Mouse (Mus musculus): ENCODE data around the gene Cdh22. TPM values are rescaled to one million over a fixed set of nuclear protein-coding genes. Genes with fewer than 3 reads are reported as not detected.

The Cdh22 gene
- polyA plus RNA-seq, 1 experiment from 2014 or later: 0.57 TPM

- no peaks in the 10 kb centered on the region for H3K9me3 ChIP-seq
- 23% methylated on average over 10 of the region's 10 CpGs for WGBS
- no peaks in the 10 kb centered on the region for H3K4me1 ChIP-seq
These were observed 138.3 kb downstream of the Cdh22 start for GRCm38 (mm10) chr2:165096367-165096766.

GRCm38 (mm10) chr2:165092393-165092792 lies 142.3 kb downstream of the Cdh22 start:
- H3K4me3 ChIP-seq (replicated peaks): no peak overlapping the region
- no peak for ATAC-seq (ENCODE audit: insufficient read depth, low FRiP score, low read depth)
- H3K9ac ChIP-seq: no peak overlapping the region
- H3K9me3 ChIP-seq: no peaks in the 10 kb centered on the region
- H3K4me1 ChIP-seq: no peaks in the 10 kb centered on the region
- H3K4me2 ChIP-seq: no peak overlapping the region
- H3K27me3 ChIP-seq (replicated peaks): peaks cover 5% of the 10 kb centered on the region; the same call in 1 of the 2 replicates
- WGBS: 78% methylated on average over 7 of the region's 7 CpGs
- no peak overlapping the region for H3K27ac ChIP-seq
- H3K36me3 ChIP-seq: no peaks in the 10 kb centered on the region

More at GRCm38 (mm10) chr2:165096367-165096766, 138.3 kb downstream of the Cdh22 start:
- H3K9ac ChIP-seq: no peak overlapping the region
- no peaks in the 10 kb centered on the region for H3K36me3 ChIP-seq
- H3K4me2 ChIP-seq: no peak overlapping the region
- no peak overlapping the region for H3K4me3 ChIP-seq (replicated peaks)
- no peak for ATAC-seq (ENCODE audit: insufficient read depth, low FRiP score, low read depth)
- H3K27ac ChIP-seq: no peak overlapping the region
- peaks cover 16% of the 10 kb centered on the region; the same call in 1 of the 2 replicates for H3K27me3 ChIP-seq (replicated peaks)

- Histone ChIP-seq H3K4me3 (replicated peaks) (no peak overlapping the region), H3K4me2 (no peak overlapping the region), H3K4me1 (no peaks in the 10 kb centered on the region), H3K27ac (no peak overlapping the region), H3K27me3 (replicated peaks) (no peaks in the 10 kb centered on the region), H3K9ac (no peak overlapping the region), H3K36me3 (no peaks in the 10 kb centered on the region), H3K9me3 (no peaks in the 10 kb centered on the region)
- WGBS: 68% methylated on average over 8 of the region's 8 CpGs
- ATAC-seq (ENCODE audit: insufficient read depth, low FRiP score, low read depth): no peak
These were observed 143.2 kb downstream of the Cdh22 start for GRCm38 (mm10) chr2:165091433-165091965.

- WGBS: 69% methylated on average over 2 of the region's 2 CpGs
- no peak for ATAC-seq (ENCODE audit: insufficient read depth, low FRiP score, low read depth)
- Histone ChIP-seq H3K9me3 (no peaks in the 10 kb centered on the region), H3K27ac (no peak within 1 kb of the TSS), H3K4me1 (no peaks in the 10 kb centered on the region), H3K4me2 (no peak within 1 kb of the TSS), H3K4me3 (replicated peaks) (no peak within 1 kb of the TSS), H3K9ac (no peak within 1 kb of the TSS), H3K27me3 (replicated peaks) (no peaks in the 10 kb centered on the region), H3K36me3 (no peaks in the 10 kb centered on the region)
These were observed 144.0 kb downstream of the Cdh22 start, which contains the start of gene 1700025C18Rik for GRCm38 (mm10) chr2:165090650-165091049. Gene 1700025C18Rik, minus strand, starts transcription at chr2:165090750.

GRCm38 (mm10) chr2:165089470-165089869 lies 145.2 kb downstream of the Cdh22 start:
- H3K9me3 ChIP-seq: no peaks in the 10 kb centered on the region
- no peaks in the 10 kb centered on the region for H3K27me3 ChIP-seq (replicated peaks)
- no peak overlapping the region for H3K4me2 ChIP-seq
- H3K27ac ChIP-seq: no peak overlapping the region
- no peak for ATAC-seq (ENCODE audit: insufficient read depth, low FRiP score, low read depth)
- 39% methylated on average over 14 of the region's 14 CpGs for WGBS
- H3K9ac ChIP-seq: no peak overlapping the region
- H3K36me3 ChIP-seq: no peaks in the 10 kb centered on the region
- H3K4me3 ChIP-seq (replicated peaks): no peak overlapping the region
- no peaks in the 10 kb centered on the region for H3K4me1 ChIP-seq

- no peak overlapping the region for H3K27ac ChIP-seq
- no peaks in the 10 kb centered on the region for H3K4me1 ChIP-seq
- no peaks in the 10 kb centered on the region for H3K9me3 ChIP-seq
- no peak for ATAC-seq (ENCODE audit: insufficient read depth, low FRiP score, low read depth)
- no peak overlapping the region for H3K4me2 ChIP-seq
- H3K36me3 ChIP-seq: no peaks in the 10 kb centered on the region
- no peak overlapping the region for H3K4me3 ChIP-seq (replicated peaks)
- no peak overlapping the region for H3K9ac ChIP-seq
- WGBS: 71% methylated on average over 4 of the region's 4 CpGs
- no peaks in the 10 kb centered on the region for H3K27me3 ChIP-seq (replicated peaks)
These were observed 148.0 kb downstream of the Cdh22 start for GRCm38 (mm10) chr2:165086634-165087033.

GRCm38 (mm10) chr2:165081257-165081656 lies 153.4 kb downstream of the Cdh22 start:
- no peaks in the 10 kb centered on the region for H3K9me3 ChIP-seq
- H3K27ac ChIP-seq: no peak overlapping the region
- H3K9ac ChIP-seq: no peak overlapping the region
- ATAC-seq (ENCODE audit: insufficient read depth, low FRiP score, low read depth): no peak
- H3K27me3 ChIP-seq (replicated peaks): peaks cover 51% of the 10 kb centered on the region
- no peak overlapping the region for H3K4me2 ChIP-seq
- WGBS: 15% methylated on average over 7 of the region's 7 CpGs
- no peaks in the 10 kb centered on the region for H3K4me1 ChIP-seq
- no peak overlapping the region for H3K4me3 ChIP-seq (replicated peaks)
- H3K36me3 ChIP-seq: no peaks in the 10 kb centered on the region

GRCm38 (mm10) chr2:165080657-165081056 lies 154.0 kb downstream of the Cdh22 start:
- Histone ChIP-seq H3K27ac (no peak overlapping the region), H3K9me3 (no peaks in the 10 kb centered on the region), H3K4me1 (no peaks in the 10 kb centered on the region), H3K4me3 (replicated peaks) (no peak overlapping the region), H3K36me3 (no peaks in the 10 kb centered on the region), H3K9ac (no peak overlapping the region), H3K4me2 (no peak overlapping the region), H3K27me3 (replicated peaks) (peaks cover 57% of the 10 kb centered on the region)
- WGBS: 26% methylated on average over 9 of the region's 9 CpGs
- no peak for ATAC-seq (ENCODE audit: insufficient read depth, low FRiP score, low read depth)

- H3K4me2 ChIP-seq: no peak overlapping the region
- WGBS: 20% methylated on average over 10 of the region's 10 CpGs
- no peak overlapping the region for H3K9ac ChIP-seq
- no peaks in the 10 kb centered on the region for H3K4me1 ChIP-seq
- no peaks in the 10 kb centered on the region for H3K36me3 ChIP-seq
- H3K27ac ChIP-seq: no peak overlapping the region
- H3K27me3 ChIP-seq (replicated peaks): peaks cover 72% of the 10 kb centered on the region
- H3K4me3 ChIP-seq (replicated peaks): no peak overlapping the region
- no peak for ATAC-seq (ENCODE audit: insufficient read depth, low FRiP score, low read depth)
- H3K9me3 ChIP-seq: no peaks in the 10 kb centered on the region
These were observed 156.0 kb downstream of the Cdh22 start for GRCm38 (mm10) chr2:165078605-165079004.

GRCm38 (mm10) chr2:165078045-165078444 lies 156.6 kb downstream of the Cdh22 start:
- no peak for ATAC-seq (ENCODE audit: insufficient read depth, low FRiP score, low read depth)
- no peak overlapping the region for H3K4me3 ChIP-seq (replicated peaks)

GRCm38 (mm10) chr2:165077055-165077454 lies 157.6 kb downstream of the Cdh22 start:
- 13% methylated on average over 9 of the region's 9 CpGs for WGBS

More at GRCm38 (mm10) chr2:165078045-165078444, 156.6 kb downstream of the Cdh22 start:
- H3K9me3 ChIP-seq: no peaks in the 10 kb centered on the region
- H3K27ac ChIP-seq: no peak overlapping the region
- H3K4me1 ChIP-seq: no peaks in the 10 kb centered on the region
- H3K36me3 ChIP-seq: no peaks in the 10 kb centered on the region
- no peak overlapping the region for H3K4me2 ChIP-seq
- H3K27me3 ChIP-seq (replicated peaks): peaks cover 78% of the 10 kb centered on the region
- WGBS: 65% methylated on average over 8 of the region's 8 CpGs
- no peak overlapping the region for H3K9ac ChIP-seq

GRCm38 (mm10) chr2:165074937-165075336 lies 159.7 kb downstream of the Cdh22 start:
- Histone ChIP-seq H3K36me3 (no peaks in the 10 kb centered on the region), H3K4me1 (0 out of 2 replicates have a peak, but pooled peaks cover 3% of the 10 kb centered on the region), H3K9ac (no peak overlapping the region), H3K4me3 (replicated peaks) (no peak overlapping the region), H3K9me3 (no peaks in the 10 kb centered on the region), H3K4me2 (no peak overlapping the region), H3K27me3 (replicated peaks) (peaks cover 75% of the 10 kb centered on the region), H3K27ac (no peak overlapping the region)
- 41% methylated on average over 2 of the region's 2 CpGs for WGBS
- no peak for ATAC-seq (ENCODE audit: insufficient read depth, low FRiP score, low read depth)

More at GRCm38 (mm10) chr2:165077055-165077454, 157.6 kb downstream of the Cdh22 start:
- no peak overlapping the region for H3K4me3 ChIP-seq (replicated peaks)
- H3K9me3 ChIP-seq: no peaks in the 10 kb centered on the region
- no peaks in the 10 kb centered on the region for H3K4me1 ChIP-seq
- peaks cover 84% of the 10 kb centered on the region for H3K27me3 ChIP-seq (replicated peaks)
- H3K27ac ChIP-seq: no peak overlapping the region
- H3K4me2 ChIP-seq: no peak overlapping the region
- no peak for ATAC-seq (ENCODE audit: insufficient read depth, low FRiP score, low read depth)
- no peak overlapping the region for H3K9ac ChIP-seq
- H3K36me3 ChIP-seq: no peaks in the 10 kb centered on the region

Measured in stomach, embryonic 15.5 days (tissue).